Comparison of ENCODE assay signal across 25 mouse cellular contexts in genomic region chr16:4633661-4634060, GRCm38 (mm10).
"Had no signal": no experiment of that assay in that cellular context is flagged by ENCODE, and none has a peak within 500 bp of the region (broad histone marks: within the 10 kb centered on the region; RNA-seq: fewer than 3 reads in every experiment).

No protein-coding gene starts in this region.

- H3K9me3 ChIP-seq: heart, embryonic 13.5 days; heart, embryonic 15.5 days; hindbrain, embryonic 10.5 days; hindbrain, embryonic 12.5 days; intestine, embryonic 15.5 days; limb, embryonic 12.5 days; liver, embryonic 13.5 days; liver, embryonic 15.5 days had no signal

- H3K36me3 ChIP-seq: heart, embryonic 15.5 days had no signal

- H3K27me3 ChIP-seq: heart, embryonic 13.5 days; heart, embryonic 15.5 days; hindbrain, embryonic 12.5 days; intestine, embryonic 15.5 days; limb, embryonic 12.5 days; liver, embryonic 13.5 days; liver, embryonic 15.5 days had no signal

- DNase-seq: gastrocnemius, postnatal 10 days; gastrocnemius, postnatal 25 days; heart, postnatal 14 days; heart, postnatal 36 days; kidney, adult 18-20 months; kidney, adult 8-10 months; kidney, postnatal 10 days; kidney, postnatal 25 days; kidney, postnatal 4 days; layer of hippocampus, adult 9-11 months; layer of hippocampus, postnatal 36 days; left cerebral cortex, postnatal 4 days; liver; liver, embryonic 13.5 days; liver, postnatal 0 days had no signal

- H3K27ac ChIP-seq: heart, adult 2 months; heart, embryonic 13.5 days; heart, embryonic 15.5 days; hindbrain, embryonic 10.5 days; hindbrain, embryonic 12.5 days; hindbrain, embryonic 14.5 days; intestine, embryonic 15.5 days; layer of hippocampus, adult 2 months; limb, embryonic 12.5 days; liver, embryonic 13.5 days; liver, embryonic 15.5 days had no signal

- H3K4me1 ChIP-seq: hindbrain, embryonic 10.5 days; hindbrain, embryonic 12.5 days had no signal

- H3K4me3 ChIP-seq: heart, adult 2 months; heart, embryonic 13.5 days; heart, embryonic 15.5 days; hindbrain, embryonic 10.5 days; hindbrain, embryonic 12.5 days; intestine, embryonic 15.5 days; layer of hippocampus, adult 2 months; limb, embryonic 12.5 days; liver, embryonic 13.5 days; liver, embryonic 15.5 days had no signal
